Mouse (Mus musculus) kidney, postnatal 0 days (tissue): Measurements from ENCODE around the gene Gm37240. TPM values are rescaled to one million over a fixed set of nuclear protein-coding genes. Genes with fewer than 3 reads are reported as not detected.
"Not testable (repeated sequence)": the region's sequence is repeated elsewhere in the genome, so short reads cannot be mapped to it uniquely, and the experiment has no call there.

Experiments
- ATAC-seq: fragments of 200-750 bp; cut with Nextera tagmentation; replicated peaks from 2 replicates; pipeline ENCODE4 v1.8.0; 2017; ENCODE audit warnings: low read depth, moderate number of reproducible peaks, moderate TSS enrichment, moderate library complexity; ENCODE audit not compliant: low FRiP score
- DNase-seq: peaks from one replicate; pipeline ENCODE4 v3.0.0-alpha.2; 2016; ENCODE audit warnings: low spot score
- H3K27ac ChIP-seq: fragments of 300-500 bp; sonication (generic); 2 replicates; pipeline ENCODE4 v1.5.1; 2014; ENCODE audit warnings: mild to moderate bottlenecking
- H3K27me3 ChIP-seq: fragments of 300-500 bp; sonication (generic); 2 replicates; pipeline ENCODE4 v1.6.1; 2014; ENCODE audit warnings: low read length, mixed read lengths; ENCODE audit not compliant: insufficient read depth
- H3K36me3 ChIP-seq: fragments of 300-500 bp; sonication (generic); 2 replicates; pipeline ENCODE4 v1.6.1; 2014; ENCODE audit warnings: low read length, mixed read lengths; ENCODE audit not compliant: insufficient read depth
- H3K4me1 ChIP-seq: fragments of 300-500 bp; sonication (generic); replicated peaks from 2 replicates; pipeline ENCODE4 v1.6.1; 2014; ENCODE audit warnings: antibody characterized with exemption, low read length, mixed read lengths; ENCODE audit not compliant: insufficient read depth
- H3K4me2 ChIP-seq: fragments of 300-500 bp; sonication (generic); 2 replicates; pipeline ENCODE4 v1.6.1; 2014; ENCODE audit warnings: mild to moderate bottlenecking, low read length, moderate library complexity, mixed read lengths
- H3K4me3 ChIP-seq: fragments of 300-500 bp; sonication (generic); replicated peaks from 2 replicates; pipeline ENCODE4 v1.5.1; 2014; ENCODE audit warnings: low read depth, low read length
- H3K9ac ChIP-seq: fragments of 300-500 bp; sonication (generic); 2 replicates; pipeline ENCODE4 v1.6.1; 2014; ENCODE audit warnings: low read depth, low read length
- H3K9me3 ChIP-seq: fragments of 300-500 bp; sonication (generic); replicated peaks from 2 replicates; pipeline ENCODE4 v1.6.1; 2016; ENCODE audit warnings: low read length, inconsistent platforms, mixed read lengths
- CTCF ChIP-seq: IDR thresholded peaks from 2 replicates; pipeline ENCODE4 v1.5.1; 2016; ENCODE audit warnings: antibody characterized with exemption, low read depth, mild to moderate bottlenecking, moderate library complexity
- WGBS: fragments of 180-500 bp; shearing (Covaris S2); extraction: QIAGEN DNeasy Blood & Tissue Kit; methylation state at CpG from one replicate; pipeline ENCODE4 v1.1.7; 2014; 5-methylcytosine and 5-hydroxymethylcytosine counted together
- polyA plus RNA-seq: library from polyadenylated mRNA; unstranded; fragments of >200 nt; fragmentation: Nextera tagmentation; extraction: Ambion mirVana; gene quantifications from 2 replicates; pipeline ENCODE4 v1.2.1, GENCODE M21; 2015

Gene Gm37240
- polyA plus RNA-seq, 1 experiment from 2014 or later, result 10.8 TPM

DNA sequence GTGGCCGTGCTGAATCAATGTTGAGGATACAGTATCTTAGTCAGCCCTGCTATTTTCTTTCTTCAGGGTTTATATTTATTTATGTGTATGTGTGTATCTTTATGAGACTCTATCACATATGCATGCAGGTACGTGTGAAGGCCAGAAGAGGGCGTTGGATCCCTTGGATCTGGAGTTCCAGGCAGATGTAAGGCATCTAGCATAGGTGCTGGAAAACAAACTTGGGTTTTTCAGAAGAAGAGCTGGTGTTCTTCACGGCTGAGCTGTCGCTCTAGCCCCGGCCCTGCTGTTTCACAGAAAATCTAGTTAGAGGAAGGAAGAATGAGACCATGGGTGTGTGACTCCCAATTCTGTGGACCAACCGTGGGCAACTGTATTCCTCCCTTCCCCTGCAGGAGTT, 1229.3 kb downstream of the Gm37240 start:
- no peak overlapping the region for H3K27ac ChIP-seq
- H3K4me3 ChIP-seq, result no peak overlapping the region
- no peaks in the 10 kb centered on the region for H3K36me3 ChIP-seq
- H3K9ac ChIP-seq, result no peak overlapping the region
- no peaks in the 10 kb centered on the region for H3K9me3 ChIP-seq
- WGBS, result 87% methylated on average over 7 of the region's 7 CpGs
- no peak for DNase-seq
- no peaks in the 10 kb centered on the region for H3K27me3 ChIP-seq
- 0 out of 2 replicates have a peak, but pooled peaks cover 6% of the 10 kb centered on the region for H3K4me1 ChIP-seq
- no peak overlapping the region for H3K4me2 ChIP-seq
- no peak for ATAC-seq
- TF ChIP-seq CTCF, result 0 out of 2 replicates have a peak, but pooled peaks have one; percentile 6

GRCm38 (mm10) chr3:84657240-84657639, 1230.1 kb downstream of the Gm37240 start:
- H3K4me3 ChIP-seq, result no peak overlapping the region
- H3K9me3 ChIP-seq, result no peaks in the 10 kb centered on the region
- 55% methylated on average over 6 of the region's 6 CpGs for WGBS
- ATAC-seq (no peak), DNase-seq (no peak)
- H3K4me2 ChIP-seq, result no peak overlapping the region
- no peak for TF ChIP-seq CTCF
- no peaks in the 10 kb centered on the region for H3K27me3 ChIP-seq
- H3K4me1 ChIP-seq, result 0 out of 2 replicates have a peak, but pooled peaks cover 6% of the 10 kb centered on the region
- H3K9ac ChIP-seq, result no peak overlapping the region
- no peaks in the 10 kb centered on the region for H3K36me3 ChIP-seq
- H3K27ac ChIP-seq, result no peak overlapping the region

GRCm38 (mm10) chr3:84655785-84656150, 1231.5 kb downstream of the Gm37240 start:
- H3K4me2 ChIP-seq, H3K4me1 ChIP-seq, H3K36me3 ChIP-seq, H3K4me3 ChIP-seq, H3K27ac ChIP-seq, H3K9ac ChIP-seq, DNase-seq, H3K9me3 ChIP-seq, ATAC-seq, H3K27me3 ChIP-seq: not testable (repeated sequence)
- WGBS, result 79% methylated on average over 2 of the region's 2 CpGs

GRCm38 (mm10) chr3:84654900-84655784, 1232.2 kb downstream of the Gm37240 start:
- TF ChIP-seq CTCF, result no peak
- no peak overlapping the region for H3K4me2 ChIP-seq
- H3K36me3 ChIP-seq, result no peaks in the 10 kb centered on the region
- no peak for DNase-seq
- no peaks in the 10 kb centered on the region for H3K9me3 ChIP-seq
- no peak overlapping the region for H3K27ac ChIP-seq
- ATAC-seq, result no peak
- no peak overlapping the region for H3K4me3 ChIP-seq
- H3K4me1 ChIP-seq, result 0 out of 2 replicates have a peak, but pooled peaks cover 6% of the 10 kb centered on the region
- H3K9ac ChIP-seq, result no peak overlapping the region
- H3K27me3 ChIP-seq, result no peaks in the 10 kb centered on the region
- WGBS, result 34% methylated on average over 16 of the region's 16 CpGs

- Histone ChIP-seq H3K36me3 (no peaks in the 10 kb centered on the region), H3K9me3 (no peaks in the 10 kb centered on the region), H3K4me2 (peak overlapping the region; percentile 37), H3K4me3 (no peak overlapping the region), H3K9ac (no peak overlapping the region), H3K27me3 (no peaks in the 10 kb centered on the region), H3K4me1 (0 out of 2 replicates have a peak, but pooled peaks cover 6% of the 10 kb centered on the region), H3K27ac (no peak overlapping the region)
- no peak for TF ChIP-seq CTCF
- DNase-seq (no peak), ATAC-seq (no peak; the same call in 1 of the 2 replicates)
- WGBS, result 34% methylated on average over 12 of the region's 12 CpGs
These were observed 1233.0 kb downstream of the Gm37240 start for GRCm38 (mm10) chr3:84654246-84654826.

GRCm38 (mm10) chr3:84653557-84654245, 1233.6 kb downstream of the Gm37240 start:
- ATAC-seq (no peak), DNase-seq (peak; percentile 25)
- no peaks in the 10 kb centered on the region for H3K36me3 ChIP-seq
- H3K4me2 ChIP-seq, result peak overlapping the region; percentile 37
- H3K27me3 ChIP-seq, result no peaks in the 10 kb centered on the region
- H3K4me3 ChIP-seq, result no peak overlapping the region
- H3K4me1 ChIP-seq, result 0 out of 2 replicates have a peak, but pooled peaks cover 6% of the 10 kb centered on the region
- no peak overlapping the region for H3K9ac ChIP-seq
- 16% methylated on average over 13 of the region's 14 CpGs for WGBS
- H3K9me3 ChIP-seq, result no peaks in the 10 kb centered on the region
- no peak for TF ChIP-seq CTCF
- H3K27ac ChIP-seq, result no peak overlapping the region
